Mouse (Mus musculus) hindbrain, embryonic 10.5 days (tissue): Measurements from ENCODE around the gene Gm8909. TPM values are rescaled to one million over a fixed set of nuclear protein-coding genes. Genes with fewer than 3 reads are reported as not detected.

ENCODE experiments used
- DNase-seq: peaks from one replicate; pipeline ENCODE4 v3.0.0-alpha.2; 2017; ENCODE audit warnings: low spot score
- H3K27ac ChIP-seq: fragments of 300-500 bp; sonication (generic); 2 replicates; pipeline ENCODE4 v1.5.1; 2016; ENCODE audit warnings: mild to moderate bottlenecking, moderate library complexity
- H3K27me3 ChIP-seq: fragments of 300-500 bp; sonication (generic); 2 replicates; pipeline ENCODE4 v1.6.1; 2016; ENCODE audit warnings: mild to moderate bottlenecking; ENCODE audit not compliant: poor library complexity, insufficient read depth, severe bottlenecking
- H3K36me3 ChIP-seq: fragments of 300-500 bp; sonication (generic); 2 replicates; pipeline ENCODE4 v1.6.1; 2016; ENCODE audit warnings: mild to moderate bottlenecking, moderate library complexity
- H3K4me1 ChIP-seq: fragments of 300-500 bp; sonication (generic); replicated peaks from 2 replicates; pipeline ENCODE4 v1.6.1; 2016; ENCODE audit warnings: mild to moderate bottlenecking
- H3K4me3 ChIP-seq: fragments of 300-500 bp; sonication (generic); 2 replicates; pipeline ENCODE4 v1.5.1; 2016; ENCODE audit warnings: mild to moderate bottlenecking, moderate library complexity
- H3K9me3 ChIP-seq: fragments of 300-500 bp; sonication (generic); 2 replicates; pipeline ENCODE4 v1.6.1; 2016; ENCODE audit warnings: mild to moderate bottlenecking, moderate library complexity
- WGBS: fragments of 180-500 bp; shearing (Covaris S2); methylation state at CpG from one replicate; pipeline ENCODE4 v1.1.7; 2016; 5-methylcytosine and 5-hydroxymethylcytosine counted together
- polyA plus RNA-seq: library from polyadenylated mRNA; unstranded; fragments of >200 nt; fragmentation: Nextera tagmentation; extraction: Ambion mirVana; gene quantifications from 2 replicates; pipeline ENCODE4 v1.2.1, GENCODE M21; 2016

Gm8909 gene
- polyA plus RNA-seq: 0.22 TPM in 1 of 2 replicates, not detected in the other

- peaks cover 72% of the 10 kb centered on the region for H3K27me3 ChIP-seq
- DNase-seq: no peak
- no peak within 1 kb of the TSS for H3K27ac ChIP-seq
These were observed at the start of gene Gm8909 for GRCm38 (mm10) chr17:36168039-36168652. Gene Gm8909 (minus strand): TSS chr17:36168537.

GRCm38 (mm10) chr17:36215586-36215985 is 47.2 kb upstream of the Gm8909 start:
- DNase-seq: no peak
- Histone ChIP-seq H3K4me1 (peaks cover 9% of the 10 kb centered on the region), H3K9me3 (no peaks in the 10 kb centered on the region), H3K27ac (no peak overlapping the region), H3K27me3 (peaks cover 96% of the 10 kb centered on the region), H3K4me3 (peak overlapping the region; percentile 29), H3K36me3 (no peaks in the 10 kb centered on the region)
- 2% methylated on average over 20 of the region's 20 CpGs for WGBS

More at GRCm38 (mm10) chr17:36168039-36168652, at the start of gene Gm8909:
- no peaks in the 10 kb centered on the region for H3K9me3 ChIP-seq
- no peaks in the 10 kb centered on the region for H3K36me3 ChIP-seq
- 1% methylated on average over 63 of the region's 63 CpGs for WGBS
- peak within 1 kb of the TSS; percentile 42 for H3K4me3 ChIP-seq
- peaks cover 11% of the 10 kb centered on the region; the same call in 1 of the 2 replicates for H3K4me1 ChIP-seq

- Histone ChIP-seq H3K4me1 (peaks cover 11% of the 10 kb centered on the region), H3K4me3 (no peak overlapping the region), H3K9me3 (no peaks in the 10 kb centered on the region), H3K36me3 (no peaks in the 10 kb centered on the region), H3K27me3 (peaks cover 93% of the 10 kb centered on the region), H3K27ac (no peak overlapping the region)
- DNase-seq: no peak
These were observed 38.5 kb upstream of the Gm8909 start for GRCm38 (mm10) chr17:36206846-36207245.

- peak overlapping the region; percentile 52 for H3K4me3 ChIP-seq
- WGBS: under 1% methylated on average over 41 of the region's 41 CpGs
- peaks cover 90% of the 10 kb centered on the region for H3K27me3 ChIP-seq
- H3K36me3 ChIP-seq: no peaks in the 10 kb centered on the region
- H3K9me3 ChIP-seq: no peaks in the 10 kb centered on the region
- no peak overlapping the region for H3K27ac ChIP-seq
- peaks cover 11% of the 10 kb centered on the region for H3K4me1 ChIP-seq
- DNase-seq: peak; percentile 42
These were observed 37.5 kb upstream of the Gm8909 start for GRCm38 (mm10) chr17:36205862-36206261.

GRCm38 (mm10) chr17:36205456-36205855 is 37.1 kb upstream of the Gm8909 start:
- Histone ChIP-seq H3K27me3 (peaks cover 87% of the 10 kb centered on the region), H3K9me3 (no peaks in the 10 kb centered on the region), H3K36me3 (no peaks in the 10 kb centered on the region), H3K4me3 (peak overlapping the region; percentile 52), H3K27ac (no peak overlapping the region), H3K4me1 (peaks cover 11% of the 10 kb centered on the region)
- WGBS: under 1% methylated on average over 15 of the region's 15 CpGs
- peak; percentile 25 for DNase-seq

- peaks cover 77% of the 10 kb centered on the region for H3K27me3 ChIP-seq
- H3K9me3 ChIP-seq: no peaks in the 10 kb centered on the region
- DNase-seq: no peak
- no peak overlapping the region for H3K27ac ChIP-seq
- no peaks in the 10 kb centered on the region for H3K36me3 ChIP-seq
- no peak overlapping the region for H3K4me3 ChIP-seq
- H3K4me1 ChIP-seq: peaks cover 11% of the 10 kb centered on the region
- 88% methylated on average over 2 of the region's 2 CpGs for WGBS
These were observed 33.5 kb upstream of the Gm8909 start for GRCm38 (mm10) chr17:36201851-36202250.

- Histone ChIP-seq H3K4me3 (no peak overlapping the region), H3K9me3 (no peaks in the 10 kb centered on the region), H3K4me1 (no peaks in the 10 kb centered on the region), H3K36me3 (no peaks in the 10 kb centered on the region), H3K27ac (no peak overlapping the region), H3K27me3 (peaks cover 52% of the 10 kb centered on the region)
- 6% methylated on average over 5 of the region's 5 CpGs for WGBS
- no peak for DNase-seq
These were observed 30.0 kb upstream of the Gm8909 start for GRCm38 (mm10) chr17:36198317-36198716.

- H3K27me3 ChIP-seq: peaks cover 62% of the 10 kb centered on the region
- no peak for DNase-seq
- H3K9me3 ChIP-seq: no peaks in the 10 kb centered on the region
- H3K36me3 ChIP-seq: no peaks in the 10 kb centered on the region
- H3K27ac ChIP-seq: no peak overlapping the region
- H3K4me1 ChIP-seq: no peaks in the 10 kb centered on the region
- WGBS: 85% methylated on average over 6 of the region's 6 CpGs
- no peak overlapping the region for H3K4me3 ChIP-seq
These were observed 26.1 kb upstream of the Gm8909 start for GRCm38 (mm10) chr17:36194471-36194870.

- H3K27ac ChIP-seq: no peak overlapping the region
- H3K4me1 ChIP-seq: no peaks in the 10 kb centered on the region
- WGBS: 30% methylated on average over 8 of the region's 8 CpGs
- peaks cover 62% of the 10 kb centered on the region for H3K27me3 ChIP-seq
- no peak overlapping the region for H3K4me3 ChIP-seq
- H3K9me3 ChIP-seq: no peaks in the 10 kb centered on the region
- no peaks in the 10 kb centered on the region for H3K36me3 ChIP-seq
- peak; percentile 83 for DNase-seq
These were observed 25.3 kb upstream of the Gm8909 start for GRCm38 (mm10) chr17:36193546-36194141.

- 73% methylated on average over 2 of the region's 2 CpGs for WGBS
- Histone ChIP-seq H3K27me3 (peaks cover 65% of the 10 kb centered on the region), H3K9me3 (no peaks in the 10 kb centered on the region)
These were observed 24.0 kb upstream of the Gm8909 start for GRCm38 (mm10) chr17:36192371-36192770.

GRCm38 (mm10) chr17:36190169-36190507 is 21.8 kb upstream of the Gm8909 start, which contains the start of gene H2-T3:
Gene H2-T3 (minus strand): TSS chr17:36190287.
- Histone ChIP-seq H3K4me1 (no peaks in the 10 kb centered on the region), H3K27me3 (peaks cover 77% of the 10 kb centered on the region), H3K36me3 (no peaks in the 10 kb centered on the region), H3K27ac (no peak within 1 kb of the TSS), H3K4me3 (no peak within 1 kb of the TSS), H3K9me3 (no peaks in the 10 kb centered on the region)
- no peak for DNase-seq
- WGBS: 80% methylated on average over 2 of the region's 2 CpGs

More at GRCm38 (mm10) chr17:36192371-36192770, 24.0 kb upstream of the Gm8909 start:
- Histone ChIP-seq H3K27ac (no peak overlapping the region), H3K4me1 (no peaks in the 10 kb centered on the region), H3K36me3 (no peaks in the 10 kb centered on the region), H3K4me3 (no peak overlapping the region)
- no peak for DNase-seq

GRCm38 (mm10) chr17:36189491-36190168 is 21.3 kb upstream of the Gm8909 start:
- 36% methylated on average over 18 of the region's 18 CpGs for WGBS
- H3K4me3 ChIP-seq: no peak overlapping the region
- no peak for DNase-seq
- peaks cover 77% of the 10 kb centered on the region for H3K27me3 ChIP-seq
- H3K4me1 ChIP-seq: no peaks in the 10 kb centered on the region
- no peak overlapping the region for H3K27ac ChIP-seq
- H3K9me3 ChIP-seq: no peaks in the 10 kb centered on the region
- no peaks in the 10 kb centered on the region for H3K36me3 ChIP-seq

GRCm38 (mm10) chr17:36187540-36187939 is 19.2 kb upstream of the Gm8909 start:
- H3K36me3 ChIP-seq: no peaks in the 10 kb centered on the region
- H3K4me1 ChIP-seq: no peaks in the 10 kb centered on the region
- DNase-seq: no peak
- no peaks in the 10 kb centered on the region for H3K9me3 ChIP-seq
- H3K4me3 ChIP-seq: no peak overlapping the region
- 68% methylated on average over 3 of the region's 3 CpGs for WGBS
- no peak overlapping the region for H3K27ac ChIP-seq
- H3K27me3 ChIP-seq: peaks cover 83% of the 10 kb centered on the region
